Mouse (Mus musculus) spleen, adult 2 months (tissue): ENCODE results near the gene Rplp0.

ENCODE experiments used
- CTCF ChIP-seq: fragments of 200-500 bp; IDR thresholded peaks from 2 replicates; pipeline ENCODE4 v1.5.1; 2011; ENCODE audit warnings: mild to moderate bottlenecking, inconsistent platforms; ENCODE audit not compliant: insufficient read depth, insufficient read length, insufficient replicate concordance; ENCODE audit errors: extremely low read depth
- POLR2A ChIP-seq: fragments of 200-500 bp; IDR thresholded peaks from 2 replicates; pipeline ENCODE4 v1.6.1; 2011; ENCODE audit warnings: low read depth, low read length, inconsistent platforms

GRCm38 (mm10) chr5:115528128-115528527 lies 31.1 kb upstream of the Rplp0 start:
- TF ChIP-seq POLR2A (no peak), CTCF (no peak)
